Mouse (Mus musculus) left cerebral cortex, adult 18-20 months (tissue): Measurements from ENCODE around the gene H2-M10.2. TPM values are rescaled to one million over a fixed set of nuclear protein-coding genes. Genes with fewer than 3 reads are reported as not detected.
"Not testable (repeated sequence)": the region's sequence is repeated elsewhere in the genome, so short reads cannot be mapped to it uniquely, and the experiment has no call there.

Experiments
- DNase-seq, 2 experiments: peaks; one replicate each; pipeline ENCODE4 v3.0.0; 2021 to 2022; ENCODE audit warnings: low spot score in 2 of 2, mixed read lengths in 1 of 2
- total RNA-seq, 2 experiments: library from RNA; stranded (reverse); gene quantifications; 2 replicates each; pipeline ENCODE4 v1.2.3; 2021

H2-M10.2 gene
- total RNA-seq, 2 experiments from 2014 or later: not detected

DNA sequence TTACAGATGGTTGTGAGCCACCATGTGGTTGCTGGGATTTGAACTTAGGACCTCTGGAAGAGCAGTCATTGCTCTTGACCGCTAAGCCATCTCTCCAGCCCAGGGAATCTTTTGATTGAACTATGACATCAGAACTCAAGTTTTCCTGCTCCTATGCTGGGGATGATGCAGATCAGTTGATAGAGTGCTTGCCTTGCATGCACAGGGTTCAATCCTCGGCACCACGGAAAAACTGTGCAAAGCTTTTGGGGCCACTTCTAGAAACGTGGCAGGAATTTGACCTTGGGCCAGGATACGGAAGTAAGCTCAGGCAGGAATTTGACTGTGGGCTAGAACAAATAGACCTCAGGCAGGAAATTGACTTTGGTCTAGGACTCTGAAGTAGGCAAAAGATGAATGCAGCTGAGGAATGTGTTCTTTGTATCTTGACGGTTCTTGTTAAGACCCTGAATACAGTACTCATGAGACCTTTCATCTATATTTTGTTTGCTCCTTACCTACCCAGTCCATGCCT lies 33.1 kb downstream of the H2-M10.2 start:
- no peak for DNase-seq

DNA sequence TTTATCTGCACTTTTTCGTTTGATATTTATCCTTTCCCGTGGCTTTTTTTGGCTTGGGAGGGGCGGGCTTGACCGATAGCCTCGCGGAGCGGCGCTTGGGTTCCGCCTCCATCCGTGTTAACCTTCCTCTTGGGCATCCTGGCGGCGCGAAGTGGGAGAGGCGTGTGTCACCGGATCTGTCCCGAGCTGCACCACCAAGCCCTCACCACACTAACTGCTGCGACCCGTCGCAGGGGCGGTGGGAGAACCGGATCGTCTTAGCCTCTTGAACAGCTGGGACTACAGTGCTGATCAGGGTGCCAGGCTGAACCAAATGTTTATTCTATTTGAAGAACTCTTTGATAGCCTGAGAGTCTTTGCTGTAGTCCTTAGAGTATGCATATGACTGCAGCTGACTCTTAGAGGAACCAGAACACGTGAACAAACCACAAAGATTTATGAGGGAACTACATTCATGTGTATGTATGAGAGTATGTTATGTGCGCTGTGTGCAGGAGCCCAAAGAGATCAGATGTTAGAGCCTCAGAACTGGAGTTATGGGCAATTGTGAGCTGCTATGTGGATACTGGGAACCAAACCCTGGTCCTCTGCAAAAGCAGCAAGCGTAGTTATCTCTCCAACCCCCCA lies 33.9 kb downstream of the H2-M10.2 start:
- no peak for DNase-seq

- DNase-seq: no peak
Observed at GRCm38 (mm10) chr17:36248886-36249285, 37.4 kb downstream of the H2-M10.2 start.

GRCm38 (mm10) chr17:36245741-36246140 lies 40.5 kb downstream of the H2-M10.2 start:
- no peak for DNase-seq

GRCm38 (mm10) chr17:36244031-36244430 lies 42.3 kb downstream of the H2-M10.2 start:
- DNase-seq: no peak

- DNase-seq: no peak
Observed at GRCm38 (mm10) chr17:36240637-36241213, 45.6 kb downstream of the H2-M10.2 start.

DNA sequence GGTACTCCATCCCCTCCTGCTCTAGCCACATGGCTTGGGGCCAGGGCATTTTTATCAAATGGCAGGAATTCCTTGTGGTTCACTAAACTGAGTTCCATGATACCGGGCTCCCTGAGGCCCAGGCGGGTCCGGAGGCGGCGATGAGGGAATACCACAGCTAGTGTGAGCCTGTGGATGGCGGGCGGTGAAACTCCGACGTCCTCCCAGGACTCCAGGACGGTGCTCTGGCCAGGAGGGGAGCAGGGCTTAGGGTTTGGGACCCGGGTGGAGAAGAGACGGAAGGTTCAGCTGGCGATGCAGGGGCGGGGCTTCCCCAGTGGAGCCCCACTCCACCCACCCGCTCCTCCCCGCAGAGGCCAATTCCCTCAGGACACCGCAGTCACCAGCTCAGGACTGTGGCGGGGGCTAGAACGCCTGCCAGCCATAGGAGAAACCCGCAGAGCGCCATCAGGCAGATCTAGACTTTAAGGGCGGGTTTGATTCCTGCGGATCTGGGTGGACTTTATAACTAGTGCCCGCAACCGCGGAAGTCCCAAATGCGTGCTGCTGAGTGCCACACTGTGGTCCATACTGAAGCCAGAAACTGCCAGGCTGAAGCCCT lies 48.9 kb downstream of the H2-M10.2 start:
- no peak for DNase-seq

DNA sequence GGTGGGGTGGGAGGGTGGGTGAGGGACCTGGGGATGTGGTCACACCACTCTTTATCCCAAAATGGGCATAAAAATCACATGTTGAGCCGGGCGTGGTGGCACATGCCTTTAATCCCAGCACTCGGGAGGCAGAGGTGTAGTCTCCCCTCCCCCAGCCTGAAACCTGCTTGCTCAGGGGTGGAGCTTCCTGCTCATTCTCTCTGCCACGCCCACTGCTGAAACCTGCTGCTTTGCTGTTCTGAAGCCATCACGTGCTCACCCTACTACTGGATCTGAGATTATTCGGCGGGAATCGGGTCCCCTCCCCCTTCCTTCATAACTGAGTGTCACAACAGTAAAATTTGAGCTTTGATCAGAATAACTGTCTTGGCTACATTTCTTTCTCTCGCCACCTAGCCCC lies 51.0 kb downstream of the H2-M10.2 start:
- not testable (repeated sequence) for DNase-seq

Other genes with a start within 250 kb of the H2-M10.2 start
- 10 to 100 TPM; 18.5 to 20.8 TPM for gene H2-T22, start 243.7 kb downstream of the H2-M10.2 start, total RNA-seq
- not detected for gene Gm6034, start 243.5 kb downstream of the H2-M10.2 start, total RNA-seq
- 1 to 10 TPM; 1.4 TPM for gene Gm11127, start 228.1 kb downstream of the H2-M10.2 start, total RNA-seq
- not detected for gene Gm19684, start 164.8 kb downstream of the H2-M10.2 start, total RNA-seq
- gene Gm7030, start 157.1 kb downstream of the H2-M10.2 start, total RNA-seq: not detected
- gene Gm8909, start 118.0 kb downstream of the H2-M10.2 start, total RNA-seq: not detected
- under 1 TPM in 1 of 2 experiments, not detected in 1; 0.37 TPM for gene H2-T3, start 96.2 kb downstream of the H2-M10.2 start, total RNA-seq
- 10 to 100 TPM; 39.3 to 43.6 TPM for gene Rpp21, start 28.4 kb downstream of the H2-M10.2 start, total RNA-seq
- gene Trim39, start 14.2 kb downstream of the H2-M10.2 start, total RNA-seq: 10 to 100 TPM; 22.9 to 25.7 TPM
- not detected for gene H2-M10.1, start 39.7 kb upstream of the H2-M10.2 start, total RNA-seq
- not detected for gene H2-M10.3, start 81.9 kb upstream of the H2-M10.2 start, total RNA-seq
- not detected for gene H2-M10.4, start 175.8 kb upstream of the H2-M10.2 start, total RNA-seq